Mouse (Mus musculus) kidney, embryonic 15.5 days (tissue): Measurements from ENCODE around the gene Cdk18. TPM values are rescaled to one million over a fixed set of nuclear protein-coding genes. Genes with fewer than 3 reads are reported as not detected.

Experiments used
- ATAC-seq: fragments of 200-750 bp; cut with Nextera tagmentation; replicated peaks from 2 replicates; pipeline ENCODE4 v1.8.0; 2017; ENCODE audit warnings: moderate TSS enrichment; ENCODE audit not compliant: low FRiP score
- H3K27ac ChIP-seq: fragments of 300-500 bp; sonication (generic); 2 replicates; pipeline ENCODE4 v1.5.1; 2015; ENCODE audit warnings: mild to moderate bottlenecking, inconsistent platforms
- H3K27me3 ChIP-seq: fragments of 300-500 bp; sonication (generic); 2 replicates; pipeline ENCODE4 v1.6.1; 2015; ENCODE audit warnings: inconsistent platforms
- H3K36me3 ChIP-seq: fragments of 300-500 bp; sonication (generic); 2 replicates; pipeline ENCODE4 v1.6.1; 2015; ENCODE audit warnings: inconsistent platforms
- H3K4me1 ChIP-seq: fragments of 300-500 bp; sonication (generic); 2 replicates; pipeline ENCODE4 v1.6.1; 2015; ENCODE audit warnings: inconsistent platforms
- H3K4me2 ChIP-seq: fragments of 300-500 bp; sonication (generic); 2 replicates; pipeline ENCODE4 v1.6.1; 2015; ENCODE audit warnings: moderate library complexity, mild to moderate bottlenecking, inconsistent platforms
- H3K4me3 ChIP-seq: fragments of 300-500 bp; sonication (generic); replicated peaks from 2 replicates; pipeline ENCODE4 v1.5.1; 2015; ENCODE audit warnings: mild to moderate bottlenecking, inconsistent platforms
- H3K9ac ChIP-seq: fragments of 300-500 bp; sonication (generic); 2 replicates; pipeline ENCODE4 v1.6.1; 2015; ENCODE audit warnings: mild to moderate bottlenecking, inconsistent platforms
- H3K9me3 ChIP-seq: fragments of 300-500 bp; sonication (generic); replicated peaks from 2 replicates; pipeline ENCODE4 v1.6.1; 2016; ENCODE audit warnings: inconsistent platforms
- WGBS: fragments of 180-500 bp; shearing (Covaris S2); methylation state at CpG from one replicate; pipeline ENCODE4 v1.1.7; 2015; ENCODE audit warnings: mixed read lengths; 5-methylcytosine and 5-hydroxymethylcytosine counted together
- polyA plus RNA-seq: library from polyadenylated mRNA; unstranded; fragments of >200 nt; fragmentation: Nextera tagmentation; extraction: Ambion mirVana; gene quantifications from 2 replicates; pipeline ENCODE4 v1.2.1, GENCODE M21; 2015

The Cdk18 gene
- polyA plus RNA-seq, 1 experiment from 2014 or later: 8.1 TPM

DNA sequence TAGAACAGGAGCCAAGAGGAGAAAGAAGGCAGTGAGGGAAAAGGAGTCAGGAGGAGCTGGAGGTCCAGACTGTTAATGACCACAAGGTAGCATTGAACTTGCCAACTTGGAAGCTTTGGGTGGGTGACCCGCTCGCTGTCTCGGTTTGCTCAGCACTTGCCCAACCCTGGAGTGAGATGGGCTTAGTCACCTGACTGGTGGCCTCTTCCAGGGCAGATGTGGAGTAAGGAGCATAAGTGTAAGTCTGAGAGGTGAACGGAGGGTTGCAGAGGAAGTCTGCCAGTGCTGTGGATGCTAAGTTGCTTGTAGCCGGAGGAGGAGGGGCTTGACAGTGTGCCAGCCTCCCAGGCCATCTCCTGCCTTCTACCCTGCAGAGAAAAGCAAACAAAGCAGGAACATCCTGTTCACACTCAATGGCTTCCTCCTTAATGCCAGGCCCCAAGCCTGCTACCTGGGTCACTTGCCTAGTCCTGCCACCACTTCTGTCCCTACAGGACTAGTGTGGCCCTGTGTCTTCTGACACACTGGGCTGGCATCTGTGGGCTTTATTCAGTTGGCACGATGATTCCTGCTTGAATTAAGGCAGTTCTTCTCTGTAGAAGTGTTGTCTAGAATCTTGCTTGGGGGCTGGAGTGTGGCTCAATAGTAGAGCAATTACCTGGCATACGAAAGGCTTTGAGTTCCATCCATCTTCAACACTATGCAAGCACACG, 6.6 kb upstream of the Cdk18 start:
- H3K36me3 ChIP-seq: no peaks in the 10 kb centered on the region
- no peak for ATAC-seq
- H3K9me3 ChIP-seq: no peaks in the 10 kb centered on the region
- no peak overlapping the region for H3K4me2 ChIP-seq
- peaks cover 23% of the 10 kb centered on the region for H3K4me1 ChIP-seq
- H3K27me3 ChIP-seq: 0 out of 2 replicates have a peak, but pooled peaks cover 10% of the 10 kb centered on the region
- WGBS: 88% methylated on average over 8 of the region's 8 CpGs
- H3K27ac ChIP-seq: no peak overlapping the region
- H3K4me3 ChIP-seq: no peak overlapping the region
- H3K9ac ChIP-seq: no peak overlapping the region

DNA sequence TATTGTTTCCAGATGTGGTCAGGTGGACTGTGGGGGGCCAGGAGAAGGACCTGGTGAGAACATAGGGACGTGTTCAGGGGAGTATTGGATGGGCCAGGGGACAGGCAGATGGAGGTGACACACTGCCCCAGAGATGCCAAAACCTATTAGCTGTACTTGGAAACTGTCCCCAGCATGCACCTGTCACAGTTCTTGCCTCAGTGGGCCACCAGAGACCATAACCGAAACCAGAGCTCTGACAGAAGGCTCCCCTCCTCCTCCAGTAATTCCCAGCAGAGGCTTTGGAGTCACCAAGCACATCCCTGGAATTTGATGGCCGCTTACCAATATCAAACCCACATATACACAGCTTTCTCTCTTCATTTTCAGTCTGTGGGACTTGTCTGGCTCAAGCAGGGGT, 5.4 kb upstream of the Cdk18 start:
- Histone ChIP-seq H3K4me1 (peaks cover 18% of the 10 kb centered on the region), H3K4me2 (no peak overlapping the region), H3K27ac (no peak overlapping the region), H3K9me3 (no peaks in the 10 kb centered on the region), H3K9ac (no peak overlapping the region), H3K4me3 (no peak overlapping the region), H3K27me3 (0 out of 2 replicates have a peak, but pooled peaks cover 10% of the 10 kb centered on the region), H3K36me3 (no peaks in the 10 kb centered on the region)
- WGBS: 74% methylated on average over 3 of the region's 3 CpGs
- ATAC-seq: no peak

DNA sequence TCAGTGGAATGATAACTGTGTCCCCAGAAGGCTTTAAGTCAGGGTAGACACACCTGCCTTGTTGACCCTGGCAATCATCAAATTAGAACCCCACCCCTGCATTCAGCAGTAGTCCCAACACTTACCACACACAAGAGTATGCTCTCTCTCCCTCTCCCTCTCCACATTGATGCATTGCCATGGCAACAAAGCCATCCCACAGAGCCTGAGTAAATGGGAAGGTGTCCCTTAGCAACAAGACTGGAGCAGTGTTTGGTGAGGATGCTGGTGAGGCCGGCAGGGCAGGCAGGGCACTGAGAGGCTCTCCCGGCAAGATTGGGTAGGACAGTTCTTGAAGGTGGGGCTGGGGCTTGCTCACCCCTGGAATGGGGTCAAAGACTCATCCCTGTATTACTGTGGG, 4.7 kb upstream of the Cdk18 start:
- 42% methylated on average over 2 of the region's 2 CpGs for WGBS
- 0 out of 2 replicates have a peak, but pooled peaks cover 10% of the 10 kb centered on the region for H3K27me3 ChIP-seq
- ATAC-seq: no peak
- no peaks in the 10 kb centered on the region for H3K9me3 ChIP-seq
- H3K4me3 ChIP-seq: no peak overlapping the region
- H3K4me2 ChIP-seq: no peak overlapping the region
- H3K36me3 ChIP-seq: no peaks in the 10 kb centered on the region
- H3K9ac ChIP-seq: no peak overlapping the region
- no peak overlapping the region for H3K27ac ChIP-seq
- H3K4me1 ChIP-seq: peaks cover 22% of the 10 kb centered on the region

DNA sequence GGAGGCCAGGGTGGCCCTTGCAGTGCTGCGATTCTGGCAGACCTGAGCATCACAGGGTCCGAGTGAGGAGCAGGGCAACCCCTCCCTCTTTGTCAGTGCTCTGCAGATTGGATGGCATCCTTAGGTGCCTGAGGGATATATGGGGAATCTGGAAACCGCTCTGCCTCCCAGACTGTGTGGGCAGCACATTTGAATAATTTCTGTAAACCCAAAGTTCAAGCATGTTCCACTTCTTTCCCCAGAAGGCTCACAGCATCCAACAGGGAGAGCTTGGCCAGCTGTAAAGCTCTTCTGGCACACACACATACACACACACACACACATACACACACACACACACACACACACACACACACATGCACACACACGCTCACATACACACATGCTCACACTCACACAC, 4.2 kb upstream of the Cdk18 start:
- Histone ChIP-seq H3K27ac (no peak overlapping the region), H3K9me3 (no peaks in the 10 kb centered on the region), H3K9ac (no peak overlapping the region), H3K27me3 (0 out of 2 replicates have a peak, but pooled peaks cover 10% of the 10 kb centered on the region), H3K36me3 (no peaks in the 10 kb centered on the region), H3K4me1 (peaks cover 27% of the 10 kb centered on the region), H3K4me3 (no peak overlapping the region), H3K4me2 (no peak overlapping the region)
- no peak for ATAC-seq
- WGBS: 66% methylated on average over 4 of the region's 4 CpGs

DNA sequence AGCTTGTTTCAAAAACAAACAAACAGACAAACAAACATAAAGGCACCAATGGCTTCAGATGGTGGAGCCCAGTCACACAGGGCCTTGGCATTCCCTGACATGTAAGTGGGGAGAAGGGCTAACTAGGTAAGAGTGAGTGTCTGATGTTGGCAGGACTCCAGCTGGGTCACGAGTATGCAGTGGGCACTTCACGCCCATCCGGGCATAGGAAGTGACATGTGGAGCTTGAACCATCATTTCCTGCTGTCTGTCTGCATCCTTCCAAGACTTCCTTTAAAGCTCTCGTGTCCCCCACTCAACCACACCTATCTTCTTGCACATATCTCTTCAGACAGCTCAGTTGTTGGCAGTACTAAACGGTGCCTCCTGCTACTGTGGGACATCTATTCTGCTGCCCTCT, 3.6 kb upstream of the Cdk18 start:
- H3K4me2 ChIP-seq: no peak overlapping the region
- 60% methylated on average over 5 of the region's 5 CpGs for WGBS
- no peak overlapping the region for H3K9ac ChIP-seq
- no peaks in the 10 kb centered on the region for H3K36me3 ChIP-seq
- H3K4me3 ChIP-seq: no peak overlapping the region
- peaks cover 34% of the 10 kb centered on the region for H3K4me1 ChIP-seq
- no peak overlapping the region for H3K27ac ChIP-seq
- peaks cover 16% of the 10 kb centered on the region; the same call in 1 of the 2 replicates for H3K27me3 ChIP-seq
- no peak for ATAC-seq
- H3K9me3 ChIP-seq: no peaks in the 10 kb centered on the region

DNA sequence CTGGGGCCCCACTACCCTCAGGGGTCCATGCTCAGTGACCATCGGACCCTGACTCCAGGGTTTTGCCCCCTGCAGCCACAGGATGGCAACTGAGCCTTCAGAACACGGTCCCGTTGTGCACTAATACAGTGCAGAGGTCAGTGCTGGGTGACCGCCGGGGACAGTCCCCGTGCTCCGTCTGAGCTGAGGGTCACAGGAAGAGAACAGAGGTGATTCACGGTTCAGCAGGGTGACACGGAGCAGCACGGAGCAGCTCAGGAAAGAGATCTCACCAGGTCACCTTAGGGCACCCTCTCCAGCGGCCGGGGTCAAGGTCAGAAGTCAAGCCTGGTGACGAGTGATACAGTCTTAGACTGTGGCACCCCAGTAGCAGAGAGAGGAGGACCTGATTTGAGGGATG, 2.3 kb upstream of the Cdk18 start:
- Histone ChIP-seq H3K4me1 (peaks cover 39% of the 10 kb centered on the region), H3K36me3 (no peaks in the 10 kb centered on the region), H3K9ac (no peak overlapping the region), H3K9me3 (no peaks in the 10 kb centered on the region), H3K27ac (no peak overlapping the region), H3K27me3 (peaks cover 16% of the 10 kb centered on the region; the same call in 1 of the 2 replicates), H3K4me2 (no peak overlapping the region), H3K4me3 (no peak overlapping the region)
- no peak for ATAC-seq
- WGBS: 28% methylated on average over 13 of the region's 13 CpGs

DNA sequence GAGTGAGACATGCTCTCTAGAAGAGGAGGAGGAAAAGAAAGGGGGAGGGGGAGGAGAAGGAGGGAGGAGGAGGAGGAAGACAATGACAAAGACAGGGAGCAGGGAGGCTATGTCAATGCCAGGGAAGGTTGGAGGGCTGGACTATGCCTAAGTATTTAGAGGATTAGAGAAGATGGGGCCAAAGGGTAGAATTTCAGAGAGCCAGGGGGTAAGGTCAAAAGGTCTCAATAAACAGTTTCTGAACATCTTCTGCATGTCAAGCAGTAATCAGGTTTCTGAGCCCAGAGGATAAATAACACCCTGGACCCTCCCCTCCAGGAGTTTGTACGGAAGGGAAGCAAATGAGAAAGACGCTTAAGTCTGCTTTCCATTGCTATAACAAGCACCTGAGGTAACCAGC, 1.7 kb upstream of the Cdk18 start:
- Histone ChIP-seq H3K4me1 (peaks cover 42% of the 10 kb centered on the region), H3K4me2 (no peak overlapping the region), H3K27me3 (peaks cover 16% of the 10 kb centered on the region; the same call in 1 of the 2 replicates), H3K36me3 (no peaks in the 10 kb centered on the region), H3K27ac (no peak overlapping the region), H3K9me3 (no peaks in the 10 kb centered on the region), H3K9ac (no peak overlapping the region), H3K4me3 (no peak overlapping the region)
- WGBS: 36% methylated on average over 2 of the region's 2 CpGs
- ATAC-seq: no peak

DNA sequence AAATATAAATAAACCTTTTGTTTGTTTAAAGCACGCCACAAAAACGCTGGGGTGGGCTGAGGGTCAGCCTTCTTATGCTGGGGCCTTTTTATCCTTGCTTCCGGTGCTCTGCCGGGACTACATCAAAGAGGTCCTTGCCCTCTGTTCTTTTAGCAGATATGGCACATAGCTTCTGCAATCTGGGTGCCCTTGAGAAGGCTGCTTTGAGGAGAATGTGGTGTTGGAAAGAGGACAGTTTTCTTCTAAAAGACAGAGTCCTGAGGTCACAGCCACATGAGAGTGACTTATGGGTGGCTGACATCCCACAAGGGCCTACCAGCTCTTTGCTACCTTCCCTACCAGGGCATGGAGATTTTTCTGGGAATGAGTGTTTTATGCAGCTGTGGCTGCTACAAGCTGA, 1.1 kb upstream of the Cdk18 start:
- ATAC-seq: no peak
- no peak overlapping the region for H3K27ac ChIP-seq
- no peaks in the 10 kb centered on the region for H3K36me3 ChIP-seq
- H3K9me3 ChIP-seq: no peaks in the 10 kb centered on the region
- no peak overlapping the region for H3K4me3 ChIP-seq
- H3K9ac ChIP-seq: no peak overlapping the region
- WGBS: 22% methylated on average over 4 of the region's 4 CpGs
- peaks cover 42% of the 10 kb centered on the region for H3K4me1 ChIP-seq
- H3K27me3 ChIP-seq: peaks cover 16% of the 10 kb centered on the region; the same call in 1 of the 2 replicates
- H3K4me2 ChIP-seq: no peak overlapping the region

DNA sequence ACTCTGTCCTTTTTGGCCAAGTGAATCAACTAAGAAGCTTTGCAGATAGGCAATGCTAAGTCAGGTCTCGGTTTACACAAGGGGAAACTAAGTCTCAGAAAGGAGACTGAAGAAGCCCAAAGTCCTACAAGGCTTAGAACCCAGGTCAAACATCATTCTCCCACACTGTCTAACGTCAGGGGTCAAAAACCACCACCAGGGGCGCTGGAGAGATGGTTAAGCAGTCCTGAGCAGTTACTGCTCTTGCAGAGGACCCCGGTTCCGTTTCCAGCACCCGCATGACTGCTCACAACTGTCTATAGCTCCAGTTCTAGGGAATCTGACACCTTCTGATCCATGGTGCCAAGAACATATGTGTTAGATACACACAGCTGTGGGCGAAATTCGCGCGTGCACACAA, 687 bp upstream of the Cdk18 start:
- Histone ChIP-seq H3K4me2 (peak overlapping the region; percentile 88; the same call in 1 of the 2 replicates), H3K36me3 (no peaks in the 10 kb centered on the region), H3K9me3 (no peaks in the 10 kb centered on the region), H3K9ac (no peak overlapping the region), H3K4me1 (peaks cover 42% of the 10 kb centered on the region), H3K27me3 (peaks cover 16% of the 10 kb centered on the region; the same call in 1 of the 2 replicates), H3K27ac (0 out of 2 replicates have a peak overlapping the region, but pooled peaks have one; percentile 32), H3K4me3 (no peak overlapping the region)
- 48% methylated on average over 10 of the region's 10 CpGs for WGBS
- ATAC-seq: no peak

DNA sequence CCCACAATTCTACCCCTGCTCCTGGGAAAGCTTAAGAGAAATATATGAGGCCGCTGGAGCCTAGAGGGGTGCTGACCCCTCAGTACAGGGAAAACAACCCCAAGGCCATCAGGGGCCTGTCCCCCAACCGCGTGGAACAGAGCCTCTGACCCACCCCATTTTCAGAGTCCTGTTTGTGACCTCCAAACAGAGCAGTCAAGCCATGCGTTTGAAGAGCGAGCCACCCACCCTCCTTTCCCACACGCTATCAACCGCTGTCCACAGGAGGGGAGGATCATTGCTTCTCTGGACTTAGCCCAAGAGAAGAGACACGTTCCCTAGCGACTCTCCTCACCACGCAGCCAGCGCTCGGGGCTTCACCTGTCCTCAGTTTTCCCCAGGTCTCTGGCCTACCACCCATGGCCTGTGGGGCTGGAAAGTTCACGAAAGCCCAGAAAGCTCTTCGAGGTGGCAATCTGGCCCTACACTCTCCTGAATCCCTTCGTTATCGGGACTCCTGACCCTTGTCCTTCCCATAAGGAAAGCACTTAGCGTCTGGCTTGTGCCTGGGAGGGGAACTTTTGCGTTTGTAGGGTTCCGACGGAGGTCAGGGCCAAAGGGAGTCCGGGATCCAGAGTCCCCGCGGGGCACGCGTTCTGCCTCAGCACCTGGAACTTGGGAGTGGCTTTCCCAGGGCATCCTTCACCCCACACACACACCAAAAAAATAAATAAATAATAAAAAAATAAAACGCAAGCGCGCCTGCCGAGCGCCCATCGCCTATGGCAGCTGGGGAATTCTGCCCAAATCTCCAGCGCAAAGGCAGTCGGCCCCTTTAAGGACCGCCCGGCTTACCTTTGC, 688 bp downstream of the Cdk18 start:
- Histone ChIP-seq H3K9me3 (no peaks in the 10 kb centered on the region), H3K27ac (0 out of 2 replicates have a peak overlapping the region, but pooled peaks have one; percentile 61), H3K36me3 (no peaks in the 10 kb centered on the region), H3K9ac (peak overlapping the region; percentile 56), H3K4me3 (peak overlapping the region; percentile 61), H3K4me1 (peaks cover 43% of the 10 kb centered on the region), H3K27me3 (peaks cover 16% of the 10 kb centered on the region; the same call in 1 of the 2 replicates), H3K4me2 (peak overlapping the region; percentile 88)
- 3% methylated on average over 35 of the region's 35 CpGs for WGBS
- ATAC-seq: no peak

DNA sequence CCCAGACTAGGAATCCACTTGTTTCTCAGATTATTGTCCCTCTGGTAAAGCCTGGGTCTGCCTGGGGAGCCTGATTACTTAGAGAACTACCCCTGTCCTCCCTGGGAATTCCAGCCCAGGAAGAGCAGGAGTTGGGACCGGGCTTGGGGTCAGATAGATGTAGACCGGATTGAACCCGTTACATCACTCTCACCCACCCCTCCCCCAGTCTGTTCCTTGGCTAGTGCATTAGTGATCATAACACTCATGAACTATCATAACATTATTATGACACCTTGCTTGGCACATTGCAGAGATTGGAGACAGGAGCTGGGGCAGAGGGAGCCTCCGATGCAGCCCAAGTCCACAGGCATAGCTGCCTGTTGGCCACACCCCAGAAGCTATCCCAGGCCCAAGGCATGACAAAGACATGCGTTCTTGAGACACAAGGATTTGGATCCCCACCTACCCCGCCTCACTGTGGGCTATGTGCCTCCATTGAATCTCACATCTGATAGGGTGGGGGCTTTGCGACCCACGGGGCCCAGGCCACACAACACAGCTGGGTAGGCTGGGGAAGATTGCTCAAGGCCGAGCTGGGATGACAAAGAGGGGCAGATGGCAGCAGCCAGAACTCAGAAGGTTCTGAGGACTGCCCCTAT, 1.4 kb downstream of the Cdk18 start:
- Histone ChIP-seq H3K36me3 (no peaks in the 10 kb centered on the region), H3K4me3 (peak overlapping the region; percentile 61), H3K9me3 (no peaks in the 10 kb centered on the region), H3K4me1 (peaks cover 48% of the 10 kb centered on the region), H3K27ac (no peak overlapping the region), H3K4me2 (peak overlapping the region; percentile 88), H3K27me3 (peaks cover 16% of the 10 kb centered on the region; the same call in 1 of the 2 replicates), H3K9ac (peak overlapping the region; percentile 56; the same call in 1 of the 2 replicates)
- 53% methylated on average over 9 of the region's 9 CpGs for WGBS
- ATAC-seq: no peak

DNA sequence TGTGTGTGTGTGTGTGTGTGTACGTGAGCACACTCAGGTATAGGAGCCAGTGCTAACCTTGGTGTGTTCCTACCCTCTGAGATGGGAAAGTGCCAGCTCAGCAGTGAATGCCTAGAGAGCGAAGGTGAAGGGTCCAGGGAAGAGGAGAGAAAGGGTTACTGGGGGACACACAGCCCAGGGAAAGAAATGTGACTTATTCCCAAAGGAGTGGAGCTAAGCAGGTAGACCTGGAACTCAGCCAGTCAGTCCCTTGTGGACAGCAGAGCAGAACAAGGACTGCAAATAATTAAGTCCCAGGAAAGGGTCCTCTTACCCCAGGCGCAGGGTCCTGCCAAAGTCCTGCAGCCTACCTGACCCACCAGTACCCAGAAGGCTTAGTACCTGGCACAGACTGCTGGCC, 2.6 kb downstream of the Cdk18 start:
- ATAC-seq: no peak
- Histone ChIP-seq H3K27me3 (peaks cover 11% of the 10 kb centered on the region; the same call in 1 of the 2 replicates), H3K4me3 (no peak overlapping the region), H3K36me3 (no peaks in the 10 kb centered on the region), H3K4me2 (no peak overlapping the region), H3K9me3 (no peaks in the 10 kb centered on the region), H3K4me1 (peaks cover 53% of the 10 kb centered on the region), H3K27ac (no peak overlapping the region), H3K9ac (no peak overlapping the region)
- WGBS: 88% methylated on average over 3 of the region's 3 CpGs
